Mouse (Mus musculus): Measurements from ENCODE around the gene Cdh23. TPM values are rescaled to one million over a fixed set of nuclear protein-coding genes. Genes with fewer than 3 reads are reported as not detected.

The Cdh23 gene
- polyA plus RNA-seq, 1 experiment from 2014 or later, result 0.35 TPM

DNA sequence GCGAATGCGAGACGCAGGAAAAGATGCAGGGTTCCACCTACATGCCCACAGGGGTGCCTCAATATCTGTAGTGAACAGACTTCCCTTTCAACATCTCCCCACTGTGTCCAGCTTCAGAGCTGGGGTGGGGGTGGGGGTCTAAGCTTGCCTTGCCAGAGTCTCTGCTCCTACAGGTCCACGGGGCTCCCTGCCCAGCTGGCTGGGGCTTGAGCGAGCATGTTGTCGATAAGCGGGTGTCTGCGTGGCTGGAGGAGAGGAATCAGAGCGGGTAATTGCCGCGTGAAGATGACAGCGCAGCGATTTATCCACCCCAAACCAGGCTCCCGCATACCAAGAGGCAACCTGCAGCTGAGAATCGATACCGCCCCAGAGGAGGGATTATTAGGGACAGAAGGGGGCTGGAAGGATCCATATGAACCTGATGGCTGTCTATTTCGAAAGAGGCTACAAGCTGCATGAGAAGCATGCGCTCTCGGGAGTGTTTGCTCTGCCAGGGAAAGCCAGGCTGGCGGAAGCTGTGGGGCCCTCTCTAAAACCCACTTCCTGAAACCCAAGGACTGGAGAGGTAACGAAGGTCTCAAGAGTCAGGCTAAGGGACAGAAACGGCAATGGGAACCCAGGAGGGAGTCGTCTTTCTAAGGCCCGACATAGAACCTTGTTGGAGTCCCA is 129.8 kb downstream of the Cdh23 start:
- peak overlapping the region; percentile 10; the same call in 1 of the 2 replicates for H3K4me3 ChIP-seq (ENCODE audit: low read depth, low read length)

GRCm38 (mm10) chr10:60564136-60564535 is 132.2 kb downstream of the Cdh23 start:
- no peak for DNase-seq (ENCODE audit: low spot score)
- WGBS, result 66% methylated on average over 6 of the region's 6 CpGs
- H3K4me3 ChIP-seq (ENCODE audit: low read depth, low read length), result no peak overlapping the region
- H3K4me1 ChIP-seq (ENCODE audit: insufficient read depth, low read depth, low read length), result no peaks in the 10 kb centered on the region
- no peak overlapping the region for H3K9ac ChIP-seq (replicated peaks; ENCODE audit: low read depth)
- TF ChIP-seq CTCF (IDR thresholded peaks at IDR 0.05) (no peak), EP300 (IDR thresholded peaks at IDR 0.05) (no peak)
- ATAC-seq, result no peak
- no peak overlapping the region for H3K4me2 ChIP-seq (replicated peaks; ENCODE audit: low read depth, low read length)
- no peaks in the 10 kb centered on the region for H3K27me3 ChIP-seq (replicated peaks; ENCODE audit: insufficient read depth, low read length)
- H3K9me3 ChIP-seq (ENCODE audit: low read length), result no peaks in the 10 kb centered on the region
- H3K27ac ChIP-seq (ENCODE audit: low read length), result no peak overlapping the region
- H3K36me3 ChIP-seq (ENCODE audit: insufficient read depth, low read length), result no peaks in the 10 kb centered on the region

More for the DNA sequence above, 129.8 kb downstream of the Cdh23 start:
- ATAC-seq (no peak), DNase-seq (ENCODE audit: low spot score) (peak; percentile 30)
- TF ChIP-seq CTCF (IDR thresholded peaks at IDR 0.05) (no peak), EP300 (IDR thresholded peaks at IDR 0.05) (no peak)
- no peaks in the 10 kb centered on the region for H3K9me3 ChIP-seq (ENCODE audit: low read length)
- H3K36me3 ChIP-seq (ENCODE audit: insufficient read depth, low read length), result no peaks in the 10 kb centered on the region
- no peaks in the 10 kb centered on the region for H3K27me3 ChIP-seq (replicated peaks; ENCODE audit: insufficient read depth, low read length)
- H3K27ac ChIP-seq (ENCODE audit: low read length), result no peak overlapping the region
- WGBS, result 34% methylated on average over 24 of the region's 24 CpGs
- no peak overlapping the region for H3K9ac ChIP-seq (replicated peaks; ENCODE audit: low read depth)
- no peaks in the 10 kb centered on the region for H3K4me1 ChIP-seq (ENCODE audit: insufficient read depth, low read depth, low read length)
- peak overlapping the region; percentile 40 for H3K4me2 ChIP-seq (replicated peaks; ENCODE audit: low read depth, low read length)

GRCm38 (mm10) chr10:60562946-60563345 is 133.3 kb downstream of the Cdh23 start:
- DNase-seq (ENCODE audit: low spot score), result no peak

GRCm38 (mm10) chr10:60558491-60558927 is 137.8 kb downstream of the Cdh23 start:
- DNase-seq (ENCODE audit: low spot score), result peak; percentile 54
- Histone ChIP-seq H3K4me3 (ENCODE audit: low read depth, low read length) (no peak overlapping the region), H3K27ac (ENCODE audit: low read length) (no peak overlapping the region), H3K4me2 (replicated peaks; ENCODE audit: low read depth, low read length) (no peak overlapping the region), H3K9me3 (ENCODE audit: low read length) (no peaks in the 10 kb centered on the region), H3K36me3 (ENCODE audit: insufficient read depth, low read length) (no peaks in the 10 kb centered on the region), H3K4me1 (ENCODE audit: insufficient read depth, low read depth, low read length) (no peaks in the 10 kb centered on the region), H3K27me3 (replicated peaks; ENCODE audit: insufficient read depth, low read length) (no peaks in the 10 kb centered on the region), H3K9ac (replicated peaks; ENCODE audit: low read depth) (no peak overlapping the region)
- ATAC-seq, result peak; percentile 87
- TF ChIP-seq EP300 (IDR thresholded peaks at IDR 0.05), result no peak
- TF ChIP-seq CTCF (IDR thresholded peaks at IDR 0.05), result no peak
- 30% methylated on average over 9 of the region's 9 CpGs for WGBS

More at GRCm38 (mm10) chr10:60562946-60563345, 133.3 kb downstream of the Cdh23 start:
- Histone ChIP-seq H3K27ac (ENCODE audit: low read length) (no peak overlapping the region), H3K27me3 (replicated peaks; ENCODE audit: insufficient read depth, low read length) (no peaks in the 10 kb centered on the region), H3K9ac (replicated peaks; ENCODE audit: low read depth) (no peak overlapping the region), H3K4me2 (replicated peaks; ENCODE audit: low read depth, low read length) (no peak overlapping the region), H3K36me3 (ENCODE audit: insufficient read depth, low read length) (no peaks in the 10 kb centered on the region), H3K9me3 (ENCODE audit: low read length) (no peaks in the 10 kb centered on the region), H3K4me1 (ENCODE audit: insufficient read depth, low read depth, low read length) (no peaks in the 10 kb centered on the region), H3K4me3 (ENCODE audit: low read depth, low read length) (no peak overlapping the region)
- WGBS, result 28% methylated on average over 6 of the region's 7 CpGs
- no peak for TF ChIP-seq CTCF (IDR thresholded peaks at IDR 0.05)
- no peak for TF ChIP-seq EP300 (IDR thresholded peaks at IDR 0.05)
- ATAC-seq, result no peak

GRCm38 (mm10) chr10:60552951-60553635 is 143.2 kb downstream of the Cdh23 start:
- Histone ChIP-seq H3K36me3 (ENCODE audit: insufficient read depth, low read length) (no peaks in the 10 kb centered on the region), H3K4me1 (ENCODE audit: insufficient read depth, low read depth, low read length) (no peaks in the 10 kb centered on the region), H3K4me2 (replicated peaks; ENCODE audit: low read depth, low read length) (no peak overlapping the region), H3K27ac (ENCODE audit: low read length) (no peak overlapping the region), H3K9me3 (ENCODE audit: low read length) (no peaks in the 10 kb centered on the region), H3K4me3 (ENCODE audit: low read depth, low read length) (no peak overlapping the region), H3K9ac (replicated peaks; ENCODE audit: low read depth) (no peak overlapping the region), H3K27me3 (replicated peaks; ENCODE audit: insufficient read depth, low read length) (no peaks in the 10 kb centered on the region)
- TF ChIP-seq CTCF (IDR thresholded peaks at IDR 0.05) (no peak), EP300 (IDR thresholded peaks at IDR 0.05) (no peak)
- DNase-seq (ENCODE audit: low spot score) (no peak), ATAC-seq (no peak)
- 50% methylated on average over 3 of the region's 4 CpGs for WGBS

- Histone ChIP-seq H3K4me3 (ENCODE audit: low read depth, low read length) (no peak overlapping the region), H3K27me3 (replicated peaks; ENCODE audit: insufficient read depth, low read length) (no peaks in the 10 kb centered on the region), H3K9me3 (ENCODE audit: low read length) (no peaks in the 10 kb centered on the region), H3K9ac (replicated peaks; ENCODE audit: low read depth) (no peak overlapping the region), H3K27ac (ENCODE audit: low read length) (no peak overlapping the region), H3K4me2 (replicated peaks; ENCODE audit: low read depth, low read length) (no peak overlapping the region), H3K36me3 (ENCODE audit: insufficient read depth, low read length) (no peaks in the 10 kb centered on the region), H3K4me1 (ENCODE audit: insufficient read depth, low read depth, low read length) (no peaks in the 10 kb centered on the region)
- TF ChIP-seq CTCF (IDR thresholded peaks at IDR 0.05), result no peak
- no peak for TF ChIP-seq EP300 (IDR thresholded peaks at IDR 0.05)
- WGBS, result 71% methylated on average over 18 of the region's 18 CpGs
- DNase-seq (ENCODE audit: low spot score), result no peak
- no peak for ATAC-seq
Observed at GRCm38 (mm10) chr10:60539164-60539914, 157.0 kb downstream of the Cdh23 start.

Data from lung, postnatal 0 days (tissue).